Mouse (Mus musculus): ENCODE data around the gene Anapc16.

The Anapc16 gene

GRCm38 (mm10) chr10:60002673-60003212, at the start of gene Anapc16, which contains the start of gene Ascc1:
Anapc16 (minus strand) TSS chr10:60003135.
Ascc1 (plus strand) TSS chr10:60002805.
- peak; percentile 91 to 93 for DNase-seq (ENCODE audit: low spot score in 2 of 2)

- no peak for DNase-seq (ENCODE audit: low spot score in 2 of 2)
Measured at GRCm38 (mm10) chr10:60050581-60050980, 47.6 kb upstream of the Anapc16 start.

- peak; percentile 14 to 19 for DNase-seq (ENCODE audit: low spot score in 2 of 2)
Measured at GRCm38 (mm10) chr10:60046696-60047095, 43.8 kb upstream of the Anapc16 start.

GRCm38 (mm10) chr10:60042350-60042922, 39.5 kb upstream of the Anapc16 start:
- DNase-seq (ENCODE audit: low spot score in 2 of 2), result no peak

GRCm38 (mm10) chr10:60035744-60036143, 32.8 kb upstream of the Anapc16 start:
- no peak for DNase-seq (ENCODE audit: low spot score in 2 of 2)

- DNase-seq (ENCODE audit: low spot score in 2 of 2), result no peak
Measured at GRCm38 (mm10) chr10:60034621-60035020, 31.7 kb upstream of the Anapc16 start.

GRCm38 (mm10) chr10:60033064-60033463, 30.1 kb upstream of the Anapc16 start:
- no peak for DNase-seq (ENCODE audit: low spot score in 2 of 2)

GRCm38 (mm10) chr10:60032622-60033021, 29.7 kb upstream of the Anapc16 start:
- no peak for DNase-seq (ENCODE audit: low spot score in 2 of 2)

GRCm38 (mm10) chr10:60031985-60032384, 29.1 kb upstream of the Anapc16 start:
- DNase-seq (ENCODE audit: low spot score in 2 of 2), result no peak

GRCm38 (mm10) chr10:60031562-60031961, 28.6 kb upstream of the Anapc16 start:
- DNase-seq (ENCODE audit: low spot score in 2 of 2), result no peak

- DNase-seq (ENCODE audit: low spot score in 2 of 2), result no peak
Measured at GRCm38 (mm10) chr10:60029387-60029786, 26.5 kb upstream of the Anapc16 start.

GRCm38 (mm10) chr10:60028979-60029378, 26.0 kb upstream of the Anapc16 start:
- no peak for DNase-seq (ENCODE audit: low spot score in 2 of 2)

- DNase-seq (ENCODE audit: low spot score in 2 of 2), result no peak
Measured at GRCm38 (mm10) chr10:60028181-60028580, 25.2 kb upstream of the Anapc16 start.

- no peak for DNase-seq (ENCODE audit: low spot score in 2 of 2)
Measured at GRCm38 (mm10) chr10:60027619-60028084, 24.7 kb upstream of the Anapc16 start.

- DNase-seq (ENCODE audit: low spot score in 2 of 2), result no peak
Measured at GRCm38 (mm10) chr10:60026759-60027395, 23.9 kb upstream of the Anapc16 start.

GRCm38 (mm10) chr10:60023751-60024150, 20.8 kb upstream of the Anapc16 start:
- DNase-seq (ENCODE audit: low spot score in 2 of 2), result no peak

GRCm38 (mm10) chr10:60019299-60019698, 16.4 kb upstream of the Anapc16 start:
- no peak for DNase-seq (ENCODE audit: low spot score in 2 of 2)

- DNase-seq (ENCODE audit: low spot score in 2 of 2), result no peak
Measured at GRCm38 (mm10) chr10:60016223-60016622, 13.3 kb upstream of the Anapc16 start.

GRCm38 (mm10) chr10:60009115-60009514, 6.2 kb upstream of the Anapc16 start:
- no peak for DNase-seq (ENCODE audit: low spot score in 2 of 2)

- DNase-seq (ENCODE audit: low spot score in 2 of 2), result no peak
Measured at GRCm38 (mm10) chr10:60005264-60005663, 2.3 kb upstream of the Anapc16 start.

- no peak for DNase-seq (ENCODE audit: low spot score in 2 of 2)
Measured at GRCm38 (mm10) chr10:60003847-60004246, 912 bp upstream of the Anapc16 start.

GRCm38 (mm10) chr10:60003213-60003752, 348 bp upstream of the Anapc16 start:
- DNase-seq (ENCODE audit: low spot score in 2 of 2), result peak in 1 of 2 experiments; percentile 50

GRCm38 (mm10) chr10:60002203-60002602, 732 bp downstream of the Anapc16 start:
- no peak for DNase-seq (ENCODE audit: low spot score in 2 of 2)

Data from frontal cortex, postnatal 25 days (tissue).